Mouse (Mus musculus) C2C12 (cell line): ENCODE results near the gene Ank3. TPM values are rescaled to one million over a fixed set of nuclear protein-coding genes. Genes with fewer than 3 reads are reported as not detected.

Source experiments
- H3K27me3 ChIP-seq: one replicate; pipeline ENCODE4 v1.6.1; 2011; ENCODE audit not compliant: control insufficient read depth, insufficient read depth, insufficient read length
- H3K36me3 ChIP-seq: one replicate; pipeline ENCODE4 v1.6.1; 2011; ENCODE audit not compliant: control insufficient read depth, insufficient read depth
- H3K4me3 ChIP-seq: one replicate; pipeline ENCODE4 v1.5.1; 2011; ENCODE audit warnings: mild to moderate bottlenecking, control low read depth; ENCODE audit not compliant: poor library complexity, insufficient read depth, severe bottlenecking
- H3K79me2 ChIP-seq: one replicate; pipeline ENCODE4 v1.6.1; 2011; ENCODE audit not compliant: control insufficient read depth, insufficient read depth
- H3K79me3 ChIP-seq: one replicate; pipeline ENCODE4 v1.6.1; 2011; ENCODE audit warnings: low read depth, control low read depth
- H3ac ChIP-seq: one replicate; pipeline ENCODE3; 2011; ENCODE audit warnings: low read depth; ENCODE audit not compliant: control insufficient read depth, insufficient read length
- CEBPB ChIP-seq: IDR thresholded peaks from one replicate; pipeline ENCODE4 v1.6.1; 2011; ENCODE audit warnings: low read depth, mild to moderate bottlenecking, control low read depth, moderate library complexity
- CTCF ChIP-seq: IDR thresholded peaks from one replicate; pipeline ENCODE4 v1.5.1; 2011; ENCODE audit not compliant: control insufficient read depth, insufficient read depth, insufficient read length
- FOSL1 ChIP-seq: IDR thresholded peaks from one replicate; pipeline ENCODE4 v1.8.0; 2011; ENCODE audit warnings: mild to moderate bottlenecking, low read length; ENCODE audit not compliant: poor library complexity, insufficient read depth, severe bottlenecking
- MAX ChIP-seq: IDR thresholded peaks from one replicate; pipeline ENCODE4 v1.6.1; 2011; ENCODE audit warnings: mild to moderate bottlenecking, control low read depth
- MYOD1 ChIP-seq: IDR thresholded peaks from one replicate; pipeline ENCODE4 v1.6.1; 2011; ENCODE audit warnings: low read depth; ENCODE audit not compliant: control insufficient read depth, insufficient read length
- MYOG ChIP-seq: IDR thresholded peaks from one replicate; pipeline ENCODE4 v1.6.1; 2011; ENCODE audit not compliant: control insufficient read depth, insufficient read length; ENCODE audit errors: extremely low read depth
- USF1 ChIP-seq: IDR thresholded peaks from one replicate; pipeline ENCODE4 v1.6.1; 2011; ENCODE audit warnings: low read depth, mild to moderate bottlenecking, control low read depth, moderate library complexity
- polyA plus RNA-seq: library from polyadenylated mRNA; unstranded; fragments of >200 nt; fragmentation: generic; extraction: Trizol; gene quantifications from one replicate; pipeline ENCODE4 v1.2.1, GENCODE M21; 2012; ENCODE audit warnings: missing spikeins

The Ank3 gene
- polyA plus RNA-seq, 1 experiment = 9.8 TPM

GRCm38 (mm10) chr10:69510392-69510791, 111.8 kb downstream of the Ank3 start:
- TF ChIP-seq FOSL1 (no peak), CEBPB (no peak), USF1 (no peak), MAX (no peak), CTCF (no peak), MYOG (no peak)

GRCm38 (mm10) chr10:69511234-69511633, 112.7 kb downstream of the Ank3 start:
- no peak for TF ChIP-seq FOSL1
- TF ChIP-seq CTCF = no peak
- TF ChIP-seq CEBPB = no peak
- TF ChIP-seq USF1 = no peak
- TF ChIP-seq MAX = no peak
- no peak for TF ChIP-seq MYOG
- no peak for TF ChIP-seq MYOD1
- Histone ChIP-seq H3K79me2 (no peaks in the 10 kb centered on the region), H3K36me3 (no peaks in the 10 kb centered on the region), H3K79me3 (no peaks in the 10 kb centered on the region), H3K4me3 (no peak overlapping the region), H3K27me3 (no peaks in the 10 kb centered on the region), H3ac (no peak overlapping the region)

More at GRCm38 (mm10) chr10:69510392-69510791, 111.8 kb downstream of the Ank3 start:
- Histone ChIP-seq H3K36me3 (no peaks in the 10 kb centered on the region), H3K79me3 (no peaks in the 10 kb centered on the region), H3ac (no peak overlapping the region), H3K4me3 (no peak overlapping the region), H3K27me3 (no peaks in the 10 kb centered on the region), H3K79me2 (no peaks in the 10 kb centered on the region)

GRCm38 (mm10) chr10:69521977-69522376, 123.4 kb downstream of the Ank3 start:
- Histone ChIP-seq H3K4me3 (no peak overlapping the region), H3K27me3 (no peaks in the 10 kb centered on the region), H3K79me2 (no peaks in the 10 kb centered on the region), H3K79me3 (no peaks in the 10 kb centered on the region), H3K36me3 (no peaks in the 10 kb centered on the region), H3ac (no peak overlapping the region)
- no peak for TF ChIP-seq MAX
- no peak for TF ChIP-seq USF1
- TF ChIP-seq MYOG = no peak
- TF ChIP-seq MYOD1 = no peak
- no peak for TF ChIP-seq FOSL1
- TF ChIP-seq CEBPB = no peak
- no peak for TF ChIP-seq CTCF

GRCm38 (mm10) chr10:69523202-69523601, 124.6 kb downstream of the Ank3 start:
- H3K79me3 ChIP-seq = no peaks in the 10 kb centered on the region
- H3K27me3 ChIP-seq = no peaks in the 10 kb centered on the region
- no peak overlapping the region for H3ac ChIP-seq
- H3K79me2 ChIP-seq = no peaks in the 10 kb centered on the region
- TF ChIP-seq FOSL1 (no peak), MAX (no peak), CTCF (no peak), CEBPB (no peak), MYOD1 (no peak), MYOG (no peak), USF1 (no peak)
- no peak overlapping the region for H3K4me3 ChIP-seq
- no peaks in the 10 kb centered on the region for H3K36me3 ChIP-seq

GRCm38 (mm10) chr10:69527318-69527717, 128.7 kb downstream of the Ank3 start:
- TF ChIP-seq USF1 = no peak
- TF ChIP-seq MYOG = no peak
- TF ChIP-seq MAX = no peak
- TF ChIP-seq FOSL1 = no peak
- TF ChIP-seq CTCF = no peak
- TF ChIP-seq MYOD1 = no peak
- no peak for TF ChIP-seq CEBPB
- Histone ChIP-seq H3K4me3 (no peak overlapping the region), H3ac (no peak overlapping the region), H3K79me3 (no peaks in the 10 kb centered on the region), H3K36me3 (no peaks in the 10 kb centered on the region), H3K27me3 (no peaks in the 10 kb centered on the region), H3K79me2 (no peaks in the 10 kb centered on the region)

- TF ChIP-seq MYOG = no peak
- no peak for TF ChIP-seq USF1
- TF ChIP-seq FOSL1 = no peak
- no peak for TF ChIP-seq MYOD1
- TF ChIP-seq MAX = no peak
- TF ChIP-seq CEBPB = no peak
- TF ChIP-seq CTCF = no peak
- Histone ChIP-seq H3ac (no peak overlapping the region), H3K79me2 (no peaks in the 10 kb centered on the region), H3K4me3 (no peak overlapping the region), H3K27me3 (no peaks in the 10 kb centered on the region), H3K36me3 (no peaks in the 10 kb centered on the region), H3K79me3 (no peaks in the 10 kb centered on the region)
Measured at GRCm38 (mm10) chr10:69528746-69529145, 130.2 kb downstream of the Ank3 start.
